Mouse (Mus musculus) thymus, adult 2 months (tissue): ENCODE measurements around the gene Zfp235.

Experiments
- CTCF ChIP-seq: fragments of 200-500 bp; IDR thresholded peaks from 2 replicates; pipeline ENCODE4 v1.5.1; 2012; ENCODE audit warnings: mild to moderate bottlenecking, control low read depth, low read length, moderate library complexity, borderline replicate concordance; ENCODE audit not compliant: control insufficient read depth, poor library complexity, insufficient read depth; ENCODE audit errors: extremely low read depth
- POLR2A ChIP-seq: fragments of 200-500 bp; IDR thresholded peaks from 2 replicates; pipeline ENCODE4 v1.6.1; 2012; ENCODE audit warnings: mild to moderate bottlenecking, low read length, control low read depth, moderate library complexity; ENCODE audit not compliant: control insufficient read depth, poor library complexity, insufficient read depth; ENCODE audit errors: extremely low read depth

DNA sequence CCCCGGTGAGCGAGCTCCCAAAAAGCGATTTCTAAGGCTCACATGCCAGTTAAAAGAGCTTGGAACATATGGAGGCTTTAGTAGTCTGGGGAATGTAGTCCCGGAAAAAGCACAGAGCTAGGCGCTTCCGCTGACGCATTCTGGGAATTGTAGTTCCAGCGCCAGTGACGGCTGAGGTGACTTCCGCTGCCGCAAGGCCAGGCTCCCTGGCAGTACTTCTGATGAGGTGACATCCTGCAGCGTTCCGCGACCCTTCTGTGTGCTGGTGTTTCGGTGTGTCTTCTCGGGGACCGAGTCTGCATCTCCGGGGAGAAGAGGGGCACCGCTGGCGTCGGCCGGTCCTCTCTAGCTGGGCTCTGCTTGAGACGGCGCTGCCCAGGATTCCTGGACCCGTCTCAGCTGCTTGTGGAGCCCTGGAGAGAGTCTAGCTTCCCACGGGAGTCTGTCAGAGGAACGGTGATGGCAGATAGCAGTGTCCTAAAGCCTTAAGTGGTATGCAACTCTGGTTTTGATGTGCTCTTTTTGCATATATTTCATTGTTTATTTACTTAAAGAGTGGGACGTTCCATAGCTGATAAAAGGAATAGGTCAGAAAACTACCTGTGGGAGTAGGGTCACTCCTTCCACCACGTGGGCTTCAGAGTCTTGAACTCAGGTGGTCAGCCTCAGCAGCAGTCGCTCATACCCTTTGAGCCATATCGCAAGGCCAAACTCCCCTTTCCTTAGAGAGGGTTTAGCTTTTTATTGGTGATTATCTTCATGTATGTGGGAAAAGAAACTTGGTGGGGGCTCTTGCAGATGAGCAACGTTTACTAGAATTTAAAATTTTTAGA is at the start of gene Zfp235:
- TF ChIP-seq CTCF (no peak), POLR2A (peak; percentile 63)
